Mouse (Mus musculus) cerebellum, adult 2 months (tissue): ENCODE measurements around the gene Dgka. TPM values are rescaled to one million over a fixed set of nuclear protein-coding genes. Genes with fewer than 3 reads are reported as not detected.

Source experiments
- DNase-seq, 2 experiments: peaks; one replicate each; pipeline ENCODE4 v3.0.0; 2021
- H3K27ac ChIP-seq: fragments of 200-500 bp; 2 replicates; pipeline ENCODE4 v1.5.1; 2012; ENCODE audit warnings: low read length, control low read depth, inconsistent platforms; ENCODE audit not compliant: insufficient read depth
- H3K27me3 ChIP-seq: fragments of 200-500 bp; 2 replicates; pipeline ENCODE4 v1.6.1; 2012; ENCODE audit warnings: inconsistent platforms, mild to moderate bottlenecking, low read length, moderate library complexity; ENCODE audit not compliant: control insufficient read depth, insufficient read depth
- H3K4me1 ChIP-seq: fragments of 200-500 bp; 2 replicates; pipeline ENCODE4 v1.6.1; 2011; ENCODE audit warnings: low read length; ENCODE audit not compliant: control insufficient read depth, insufficient read depth
- H3K4me3 ChIP-seq: fragments of 200-500 bp; replicated peaks from 2 replicates; pipeline ENCODE3; 2011; ENCODE audit warnings: mild to moderate bottlenecking, low read depth, low read length, control low read depth; ENCODE audit not compliant: insufficient read depth
- CTCF ChIP-seq: fragments of 200-500 bp; IDR thresholded peaks from 2 replicates; pipeline ENCODE4 v1.5.1; 2011; ENCODE audit warnings: low read depth, mild to moderate bottlenecking, control low read depth, low read length, moderate library complexity, borderline replicate concordance; ENCODE audit not compliant: insufficient read depth
- POLR2A ChIP-seq: fragments of 200-500 bp; IDR thresholded peaks from 2 replicates; pipeline ENCODE4 v1.6.1; 2011; ENCODE audit warnings: low read length, control low read depth, borderline replicate concordance; ENCODE audit not compliant: insufficient read depth
- WGBS: fragments of 180-500 bp; shearing (Covaris S2); methylation state at CpG from one replicate; pipeline ENCODE4 v1.1.7; 2018; 5-methylcytosine and 5-hydroxymethylcytosine counted together
- polyA plus RNA-seq: library from polyadenylated mRNA; depleted of rRNA; stranded (reverse); fragments of >200 nt; gene quantifications from 2 replicates; pipeline ENCODE4 v1.2.3, GENCODE M21; 2012; rRNA removed

The Dgka gene
- polyA plus RNA-seq, 1 experiment = 16.0 TPM

DNA sequence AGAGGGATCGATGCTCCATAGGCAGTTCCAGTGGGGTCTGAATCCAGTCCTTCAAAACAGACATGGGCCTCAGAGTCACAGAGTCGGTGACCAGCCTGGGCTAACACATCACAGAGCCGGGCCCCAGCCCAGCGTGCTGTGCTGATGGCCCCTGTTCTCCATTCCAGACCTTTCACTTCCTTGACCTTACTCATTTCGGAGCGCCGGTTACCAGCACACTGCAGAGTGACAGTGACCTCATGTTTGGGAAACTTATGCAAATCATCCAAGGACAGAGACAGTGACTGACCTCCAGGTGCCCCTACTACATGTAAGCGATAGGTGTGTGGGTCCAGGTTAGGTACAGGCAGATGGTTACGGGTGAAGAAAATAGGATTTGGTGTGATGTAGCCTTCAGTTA is 73.5 kb downstream of the Dgka start:
- DNase-seq = no peak
- Histone ChIP-seq H3K4me3 (no peak overlapping the region), H3K27ac (no peak overlapping the region), H3K27me3 (no peaks in the 10 kb centered on the region), H3K4me1 (peaks cover 2% of the 10 kb centered on the region; the same call in 1 of the 2 replicates)
- TF ChIP-seq POLR2A (no peak), CTCF (no peak)
- 94% methylated on average over 9 of the region's 9 CpGs for WGBS

Other genes starting within 250 kb of the Dgka start
- gene Myl6b, start 246.2 kb downstream of the Dgka start, polyA plus RNA-seq = 28.9 and 36.1 TPM in 2 replicates
- gene Esyt1, start 219.0 kb downstream of the Dgka start, polyA plus RNA-seq = 36.3 and 37.3 TPM in 2 replicates
- 15.4 and 18.7 TPM in 2 replicates for gene Zc3h10, start 197.1 kb downstream of the Dgka start, polyA plus RNA-seq
- gene Rpl41, start 195.6 kb downstream of the Dgka start, polyA plus RNA-seq = 1,271 and 1,490 TPM in 2 replicates
- gene Pa2g4, start 178.9 kb downstream of the Dgka start, polyA plus RNA-seq = 69.2 and 73.5 TPM in 2 replicates
- 9.4 and 11.1 TPM in 2 replicates for gene Erbb3, start 155.2 kb downstream of the Dgka start, polyA plus RNA-seq
- gene Rps26, start 118.1 kb downstream of the Dgka start, polyA plus RNA-seq = 303 and 334 TPM in 2 replicates
- gene Ikzf4, start 98.9 kb downstream of the Dgka start, polyA plus RNA-seq = 8.5 and 9.6 TPM in 2 replicates
- gene Suox, start 70.8 kb downstream of the Dgka start, polyA plus RNA-seq = 15.6 and 17.9 TPM in 2 replicates
- gene Rab5b, start 48.6 kb downstream of the Dgka start, polyA plus RNA-seq = 132 and 133 TPM in 2 replicates
- gene Pmel, start 40.7 kb downstream of the Dgka start, polyA plus RNA-seq = 1.00 and 1.5 TPM in 2 replicates
- gene Cdk2, start 39.8 kb downstream of the Dgka start, polyA plus RNA-seq = 3.8 and 3.9 TPM in 2 replicates
- gene Pym1, start 3.0 kb upstream of the Dgka start, polyA plus RNA-seq = 37.2 and 39.7 TPM in 2 replicates
- 0.61 and 0.70 TPM in 2 replicates for gene Mmp19, start 46.1 kb upstream of the Dgka start, polyA plus RNA-seq
- gene Dnajc14, start 59.2 kb upstream of the Dgka start, polyA plus RNA-seq = 22.4 and 24.1 TPM in 2 replicates
- gene Tmem198b, start 59.5 kb upstream of the Dgka start, polyA plus RNA-seq = 26.4 and 26.6 TPM in 2 replicates
- 54.5 and 60.2 TPM in 2 replicates for gene Sarnp, start 72.5 kb upstream of the Dgka start, polyA plus RNA-seq
- gene Ormdl2, start 76.8 kb upstream of the Dgka start, polyA plus RNA-seq = 25.7 and 26.0 TPM in 2 replicates
- gene Gdf11, start 146.9 kb upstream of the Dgka start, polyA plus RNA-seq = 13.6 and 14.8 TPM in 2 replicates
- 108 and 110 TPM in 2 replicates for gene Cd63, start 156.1 kb upstream of the Dgka start, polyA plus RNA-seq
- 37.0 and 45.7 TPM in 2 replicates for gene Rdh5, start 178.0 kb upstream of the Dgka start, polyA plus RNA-seq
- gene Bloc1s1, start 179.2 kb upstream of the Dgka start, polyA plus RNA-seq = 350 and 357 TPM in 2 replicates
- 96.2 and 106 TPM in 2 replicates for gene Itga7, start 189.0 kb upstream of the Dgka start, polyA plus RNA-seq
- gene Mettl7b, start 216.1 kb upstream of the Dgka start, polyA plus RNA-seq = not detected in 2 replicates
- gene Olfr9, start 244.6 kb upstream of the Dgka start, polyA plus RNA-seq = not detected in 2 replicates